Mouse (Mus musculus) lung, postnatal 36 days (tissue): ENCODE measurements at regions not wholly inside any gene's neighbourhood (a gene's known extent, or its start where the extent isn't known, plus 50 kb on each side); places are given as distances from the start of the nearest gene placed in this dataset.
"Not testable (repeated sequence)": the region's sequence is repeated elsewhere in the genome, so short reads cannot be mapped to it uniquely, and the experiment has no call there.

Source experiments
- DNase-seq: peaks from one replicate; pipeline ENCODE4 v3.0.0; 2022; ENCODE audit warnings: mixed read lengths

- DNase-seq, result not testable (repeated sequence)
These were observed 60.1 kb downstream of the Dynlt1b start for GRCm38 (mm10) chr17:6489926-6490564.

- DNase-seq, result not testable (repeated sequence)
These were observed 60.6 kb downstream of the Dynlt1b start for GRCm38 (mm10) chr17:6490565-6490935.

GRCm38 (mm10) chr17:6492501-6492900, 62.6 kb downstream of the Dynlt1b start:
- peak; percentile 22 for DNase-seq

GRCm38 (mm10) chr17:6492950-6493349, 63.0 kb downstream of the Dynlt1b start:
- peak; percentile 77 for DNase-seq

- not testable (repeated sequence) for DNase-seq
These were observed 66.6 kb downstream of the Dynlt1b start for GRCm38 (mm10) chr17:6496491-6496890.

- not testable (repeated sequence) for DNase-seq
These were observed 72.8 kb downstream of the Dynlt1b start for GRCm38 (mm10) chr17:6502676-6503075.

GRCm38 (mm10) chr17:6505896-6506295, 76.0 kb downstream of the Dynlt1b start:
- not testable (repeated sequence) for DNase-seq

- DNase-seq, result not testable (repeated sequence)
These were observed 85.2 kb downstream of the Dynlt1b start for GRCm38 (mm10) chr17:6515128-6515527.

- DNase-seq, result not testable (repeated sequence)
These were observed 82.4 kb upstream of the Dynlt1c start for GRCm38 (mm10) chr17:6519107-6519506.

GRCm38 (mm10) chr17:6520001-6520400, 81.5 kb upstream of the Dynlt1c start:
- DNase-seq, result not testable (repeated sequence)

- not testable (repeated sequence) for DNase-seq
These were observed 80.7 kb upstream of the Dynlt1c start for GRCm38 (mm10) chr17:6520751-6521150.

GRCm38 (mm10) chr17:6522185-6522584, 79.3 kb upstream of the Dynlt1c start:
- DNase-seq, result not testable (repeated sequence)

- not testable (repeated sequence) for DNase-seq
These were observed 62.7 kb upstream of the Dynlt1c start for GRCm38 (mm10) chr17:6538723-6539122.

- DNase-seq, result not testable (repeated sequence)
These were observed 54.3 kb upstream of the Dynlt1c start for GRCm38 (mm10) chr17:6547064-6547760.

- DNase-seq, result not testable (repeated sequence)
These were observed 53.5 kb upstream of the Dynlt1c start for GRCm38 (mm10) chr17:6547937-6548336.
